Mouse (Mus musculus): Measurements from ENCODE around the gene Btc.

Btc gene

DNA sequence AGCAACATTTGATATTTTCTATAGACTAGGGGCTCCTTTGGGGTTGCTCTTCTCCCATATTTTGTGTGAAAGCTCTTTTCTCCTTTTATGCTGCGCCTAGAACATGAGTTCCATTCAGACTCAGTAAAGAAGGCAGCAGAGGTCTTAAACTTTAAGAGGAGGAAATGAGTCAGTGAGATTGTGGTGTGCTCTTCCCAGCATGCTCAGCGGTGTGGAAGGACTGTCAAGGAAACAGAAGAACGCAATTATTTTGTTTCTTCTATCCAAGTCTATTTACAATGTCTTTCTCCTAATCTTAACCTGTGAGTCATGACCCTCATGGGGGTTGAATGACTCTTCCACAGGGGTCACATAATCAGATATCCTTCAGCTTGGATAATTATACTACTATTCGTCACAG, 82.4 kb downstream of the Btc start:
- no peak for DNase-seq (ENCODE audit: low spot score)

DNA sequence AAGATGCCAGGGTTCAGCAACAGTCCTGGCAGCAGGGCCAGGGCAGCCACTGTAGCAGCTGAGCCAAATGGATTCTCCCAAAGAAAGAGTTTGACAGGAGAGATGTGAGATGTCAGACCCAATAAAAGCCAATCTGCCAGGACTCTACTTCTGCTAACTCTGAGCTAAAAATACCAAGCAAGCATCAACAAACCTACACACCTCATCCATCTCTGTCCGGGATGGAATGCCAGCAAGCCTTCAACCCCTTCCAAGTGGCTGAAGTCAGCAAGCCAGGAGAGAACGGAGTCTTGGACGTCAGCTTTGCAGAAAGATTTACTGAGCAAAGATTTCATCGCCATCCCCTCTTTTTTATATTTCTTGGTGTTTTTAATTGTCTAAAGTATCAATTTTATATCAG, 88.8 kb downstream of the Btc start:
- no peak for DNase-seq (ENCODE audit: low spot score)

DNA sequence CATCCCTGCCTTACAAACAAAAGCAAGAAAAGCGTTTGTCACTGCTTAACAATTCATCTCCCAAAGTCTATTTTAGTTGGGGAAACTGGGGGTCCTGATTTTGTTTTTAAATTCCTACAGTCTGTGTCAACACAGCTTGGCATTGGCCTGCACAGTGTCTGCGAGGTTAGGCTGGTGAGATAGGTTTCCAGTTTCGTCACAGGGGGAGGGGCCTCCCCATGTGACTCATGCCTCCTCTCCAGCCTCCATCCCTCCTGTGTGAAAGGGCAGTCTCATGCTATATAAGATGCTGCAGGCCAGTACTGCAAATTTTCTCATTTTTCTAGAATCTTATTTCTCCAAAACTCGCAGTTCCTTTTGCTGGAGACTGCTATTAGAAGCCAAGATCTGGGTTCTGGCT, 91.0 kb downstream of the Btc start:
- no peak for DNase-seq (ENCODE audit: low spot score)

DNA sequence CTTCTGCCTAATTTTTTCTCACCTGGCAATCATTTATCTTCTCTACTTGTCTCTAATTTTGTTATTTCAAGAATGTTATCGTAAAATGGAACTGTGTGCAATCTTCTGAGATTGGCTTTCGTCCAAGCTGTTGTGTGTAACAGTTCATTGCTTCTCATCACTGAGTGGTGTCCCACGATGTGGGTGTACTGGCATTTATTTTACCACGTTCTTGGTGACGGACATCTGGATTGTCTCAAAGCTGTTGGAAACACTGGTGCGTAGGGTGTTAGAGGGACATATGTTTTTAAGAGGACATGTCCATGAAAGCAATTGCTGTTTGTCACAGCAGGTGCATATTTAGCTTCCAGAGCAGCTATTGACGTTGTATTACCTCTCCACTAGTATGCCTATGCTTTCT, 94.2 kb downstream of the Btc start:
- DNase-seq (ENCODE audit: low spot score), result no peak

DNA sequence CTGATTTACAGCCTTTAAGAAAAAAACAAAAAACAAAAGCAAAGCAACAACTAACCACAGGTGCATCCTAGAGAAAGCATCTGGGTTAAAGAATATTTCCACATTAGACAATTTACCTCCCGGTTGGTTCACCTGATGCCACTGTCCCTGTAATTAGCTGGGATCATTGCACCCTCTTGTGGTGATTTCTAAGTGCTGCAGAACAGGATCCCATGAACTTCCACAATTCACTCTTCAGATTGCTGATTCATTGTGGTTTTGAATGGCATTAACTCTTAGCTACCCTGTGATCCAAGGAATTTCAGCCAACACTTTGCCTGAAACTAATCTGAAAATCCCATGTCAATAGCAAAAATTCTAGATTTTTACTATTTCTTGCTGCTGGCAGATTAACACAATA, 94.9 kb downstream of the Btc start:
- peak; percentile 50 for DNase-seq (ENCODE audit: low spot score)
